Mouse (Mus musculus) neural tube, embryonic 11.5 days (tissue): ENCODE results near the gene Mtor. TPM values are rescaled to one million over a fixed set of nuclear protein-coding genes. Genes with fewer than 3 reads are reported as not detected.

Experiments
- ATAC-seq: fragments of 200-750 bp; cut with Nextera tagmentation; 2 replicates; pipeline ENCODE4 v1.8.0; 2017; ENCODE audit warnings: moderate number of reproducible peaks, mild to moderate bottlenecking, moderate TSS enrichment, moderate library complexity; ENCODE audit not compliant: insufficient read depth, low FRiP score, low TSS enrichment
- DNase-seq: peaks from one replicate; pipeline ENCODE4 v3.0.0-alpha.2; 2015; ENCODE audit warnings: low spot score
- H3K27ac ChIP-seq: fragments of 300-500 bp; sonication (generic); 2 replicates; pipeline ENCODE4 v1.5.1; 2014; ENCODE audit warnings: low read depth, mild to moderate bottlenecking, low read length
- H3K27me3 ChIP-seq: fragments of 300-500 bp; sonication (generic); 2 replicates; pipeline ENCODE4 v1.6.1; 2014; ENCODE audit warnings: mild to moderate bottlenecking, low read length, mixed read lengths; ENCODE audit not compliant: control insufficient read depth, insufficient read depth
- H3K36me3 ChIP-seq: fragments of 300-500 bp; sonication (generic); 2 replicates; pipeline ENCODE4 v1.6.1; 2014; ENCODE audit warnings: mild to moderate bottlenecking, low read length, moderate library complexity, mixed read lengths; ENCODE audit not compliant: control insufficient read depth, insufficient read depth
- H3K4me1 ChIP-seq: fragments of 300-500 bp; sonication (generic); 2 replicates; pipeline ENCODE4 v1.6.1; 2014; ENCODE audit warnings: low read length, mixed read lengths; ENCODE audit not compliant: control insufficient read depth, insufficient read depth
- H3K4me2 ChIP-seq: fragments of 300-500 bp; sonication (generic); 2 replicates; pipeline ENCODE4 v1.6.1; 2014; ENCODE audit warnings: low read depth, mild to moderate bottlenecking, moderate library complexity
- H3K4me3 ChIP-seq: fragments of 300-500 bp; sonication (generic); 2 replicates; pipeline ENCODE4 v1.5.1; 2014; ENCODE audit warnings: low read depth, low read length
- H3K9ac ChIP-seq: fragments of 300-500 bp; sonication (generic); 2 replicates; pipeline ENCODE4 v1.6.1; 2014; ENCODE audit warnings: mild to moderate bottlenecking, low read length
- H3K9me3 ChIP-seq: fragments of 300-500 bp; sonication (generic); 2 replicates; pipeline ENCODE4 v1.6.1; 2016; ENCODE audit warnings: low read length; ENCODE audit not compliant: control insufficient read depth
- WGBS: fragments of 180-500 bp; shearing (Covaris S2); extraction: QIAGEN DNeasy Blood & Tissue Kit; methylation state at CpG from one replicate; pipeline ENCODE4 v1.1.7; 2014; 5-methylcytosine and 5-hydroxymethylcytosine counted together
- polyA plus RNA-seq: library from polyadenylated mRNA; unstranded; fragments of >200 nt; fragmentation: Nextera tagmentation; extraction: Ambion mirVana; gene quantifications from 2 replicates; pipeline ENCODE4 v1.2.1, GENCODE M21; 2014

Gene Mtor
- polyA plus RNA-seq, 1 experiment from 2014 or later: 34.1 TPM

- H3K27ac ChIP-seq: no peak overlapping the region
- no peaks in the 10 kb centered on the region for H3K9me3 ChIP-seq
- DNase-seq: no peak
- H3K4me3 ChIP-seq: no peak overlapping the region
- no peaks in the 10 kb centered on the region for H3K4me1 ChIP-seq
- no peak for ATAC-seq
- H3K36me3 ChIP-seq: peaks cover 20% of the 10 kb centered on the region
- WGBS: 64% methylated on average over 7 of the region's 7 CpGs
- H3K27me3 ChIP-seq: no peaks in the 10 kb centered on the region
- H3K9ac ChIP-seq: no peak overlapping the region
- no peak overlapping the region for H3K4me2 ChIP-seq
Measured at GRCm38 (mm10) chr4:148523538-148523937, 75.1 kb downstream of the Mtor start.

DNA sequence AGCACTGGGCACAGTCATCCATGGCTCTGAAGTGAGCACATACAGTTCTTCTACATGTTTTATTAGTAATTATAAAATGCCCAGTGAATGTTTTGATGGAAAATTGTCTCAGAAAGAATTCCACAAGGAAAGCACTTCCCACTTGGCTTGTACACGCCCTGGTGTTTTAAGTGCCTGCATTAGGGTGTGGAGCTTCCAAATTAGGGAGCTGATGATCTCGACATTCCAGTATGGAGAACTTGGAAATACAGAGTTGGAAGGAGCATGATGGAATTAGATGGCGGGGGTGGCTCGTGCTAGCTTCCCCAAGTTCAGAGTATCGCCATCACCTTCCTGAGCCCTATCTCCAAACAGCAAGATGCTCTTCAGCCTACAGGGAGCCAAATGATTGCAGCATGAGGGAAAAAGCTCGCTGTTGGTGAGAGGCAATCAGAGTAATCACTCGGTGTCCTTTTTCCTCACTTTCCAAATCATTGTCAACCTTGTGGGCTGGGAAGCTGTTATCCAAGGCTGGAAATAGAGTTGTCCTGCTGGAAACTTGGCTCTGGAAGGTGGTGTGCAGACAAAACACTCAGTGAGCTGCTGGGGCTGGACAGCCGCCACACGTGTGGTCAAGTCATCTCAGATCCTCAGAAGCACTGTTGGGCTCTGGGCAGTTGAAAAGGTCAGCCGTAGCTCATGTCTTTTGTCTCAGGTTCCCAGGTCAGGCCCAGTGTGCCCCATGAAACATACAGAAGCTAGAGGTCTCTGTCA lies 78.9 kb downstream of the Mtor start:
- ATAC-seq (no peak), DNase-seq (no peak)
- 83% methylated on average over 10 of the region's 10 CpGs for WGBS
- no peaks in the 10 kb centered on the region for H3K27me3 ChIP-seq
- no peaks in the 10 kb centered on the region for H3K4me1 ChIP-seq
- no peaks in the 10 kb centered on the region for H3K9me3 ChIP-seq
- H3K9ac ChIP-seq: no peak overlapping the region
- H3K4me2 ChIP-seq: no peak overlapping the region
- H3K4me3 ChIP-seq: no peak overlapping the region
- H3K36me3 ChIP-seq: peaks cover 34% of the 10 kb centered on the region
- H3K27ac ChIP-seq: no peak overlapping the region

DNA sequence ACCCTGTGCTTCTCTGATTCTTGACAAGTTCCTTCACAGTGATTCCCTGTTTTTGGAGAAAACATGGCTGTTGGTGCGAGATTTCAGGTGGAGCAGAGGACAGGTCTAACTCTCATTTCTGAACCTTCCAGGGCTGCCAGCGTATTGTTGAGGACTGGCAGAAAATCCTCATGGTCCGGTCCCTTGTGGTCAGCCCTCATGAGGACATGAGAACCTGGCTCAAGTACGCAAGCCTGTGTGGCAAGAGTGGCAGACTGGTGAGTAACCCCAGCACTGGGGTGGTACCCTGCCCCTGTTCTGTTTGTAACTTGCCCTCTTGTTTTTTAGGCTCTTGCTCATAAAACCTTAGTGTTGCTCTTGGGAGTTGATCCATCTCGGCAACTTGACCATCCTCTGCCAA lies 81.9 kb downstream of the Mtor start:
- Histone ChIP-seq H3K9ac (no peak overlapping the region), H3K27ac (no peak overlapping the region), H3K9me3 (no peaks in the 10 kb centered on the region), H3K4me3 (no peak overlapping the region), H3K36me3 (peaks cover 31% of the 10 kb centered on the region), H3K27me3 (no peaks in the 10 kb centered on the region), H3K4me1 (no peaks in the 10 kb centered on the region), H3K4me2 (no peak overlapping the region)
- no peak for DNase-seq
- 90% methylated on average over 5 of the region's 5 CpGs for WGBS
- no peak for ATAC-seq

- 85% methylated on average over 6 of the region's 6 CpGs for WGBS
- no peak for DNase-seq
- Histone ChIP-seq H3K27me3 (no peaks in the 10 kb centered on the region), H3K9me3 (no peaks in the 10 kb centered on the region), H3K4me3 (no peak overlapping the region), H3K4me2 (no peak overlapping the region), H3K9ac (no peak overlapping the region), H3K27ac (no peak overlapping the region), H3K36me3 (peaks cover 31% of the 10 kb centered on the region), H3K4me1 (no peaks in the 10 kb centered on the region)
- ATAC-seq: no peak
Measured at GRCm38 (mm10) chr4:148530778-148531177, 82.4 kb downstream of the Mtor start.

DNA sequence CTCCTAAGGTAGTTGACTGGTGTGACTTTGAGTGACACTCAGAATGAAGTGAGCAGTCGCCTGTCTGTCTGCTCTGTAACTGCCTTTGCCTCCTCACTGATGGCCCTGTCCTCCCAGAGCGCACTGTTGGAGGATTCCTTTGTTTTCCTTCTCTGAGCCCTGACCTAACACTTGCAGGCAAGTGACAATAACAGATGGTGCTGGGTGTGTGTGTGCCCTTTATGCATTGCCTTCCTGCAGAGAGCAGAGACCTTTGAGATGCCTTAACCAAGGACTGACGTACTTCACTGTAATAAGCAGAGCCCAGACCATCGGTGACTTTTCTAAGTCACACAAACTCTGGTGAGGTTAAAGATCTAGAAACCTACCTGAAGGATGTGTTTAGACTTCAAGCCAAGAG lies 82.9 kb downstream of the Mtor start:
- WGBS: 55% methylated on average over 4 of the region's 4 CpGs

DNA sequence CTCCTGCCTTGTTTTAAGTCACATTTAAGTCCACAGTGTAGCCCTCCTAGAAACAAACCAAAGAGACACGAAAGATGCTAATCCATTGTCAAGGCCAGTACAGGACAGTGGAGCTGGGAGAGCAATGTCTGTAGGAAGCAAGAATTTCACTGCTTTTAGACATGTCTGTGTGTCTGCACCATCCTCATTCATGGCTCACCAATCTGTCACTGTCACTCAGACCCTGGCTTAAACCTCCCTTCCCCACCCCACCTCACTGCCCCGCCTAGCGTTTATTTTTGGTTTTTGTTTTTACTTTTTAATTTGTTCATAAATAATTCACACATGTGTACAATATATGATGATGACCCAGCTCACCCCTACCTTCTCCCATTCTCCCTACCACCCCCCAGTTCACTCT lies 84.1 kb downstream of the Mtor start:
- Histone ChIP-seq H3K27me3 (no peaks in the 10 kb centered on the region), H3K9me3 (no peaks in the 10 kb centered on the region), H3K36me3 (peaks cover 27% of the 10 kb centered on the region), H3K4me2 (no peak overlapping the region), H3K27ac (no peak overlapping the region), H3K4me3 (no peak overlapping the region), H3K9ac (no peak overlapping the region), H3K4me1 (no peaks in the 10 kb centered on the region)
- no peak for DNase-seq
- 92% methylated on average over 3 of the region's 3 CpGs for WGBS
- ATAC-seq: no peak

More for the DNA sequence above, 82.9 kb downstream of the Mtor start:
- no peaks in the 10 kb centered on the region for H3K4me1 ChIP-seq
- ATAC-seq (no peak), DNase-seq (no peak)
- H3K9ac ChIP-seq: no peak overlapping the region
- no peak overlapping the region for H3K4me3 ChIP-seq
- H3K4me2 ChIP-seq: no peak overlapping the region
- no peak overlapping the region for H3K27ac ChIP-seq
- H3K9me3 ChIP-seq: no peaks in the 10 kb centered on the region
- H3K27me3 ChIP-seq: no peaks in the 10 kb centered on the region
- peaks cover 29% of the 10 kb centered on the region for H3K36me3 ChIP-seq

DNA sequence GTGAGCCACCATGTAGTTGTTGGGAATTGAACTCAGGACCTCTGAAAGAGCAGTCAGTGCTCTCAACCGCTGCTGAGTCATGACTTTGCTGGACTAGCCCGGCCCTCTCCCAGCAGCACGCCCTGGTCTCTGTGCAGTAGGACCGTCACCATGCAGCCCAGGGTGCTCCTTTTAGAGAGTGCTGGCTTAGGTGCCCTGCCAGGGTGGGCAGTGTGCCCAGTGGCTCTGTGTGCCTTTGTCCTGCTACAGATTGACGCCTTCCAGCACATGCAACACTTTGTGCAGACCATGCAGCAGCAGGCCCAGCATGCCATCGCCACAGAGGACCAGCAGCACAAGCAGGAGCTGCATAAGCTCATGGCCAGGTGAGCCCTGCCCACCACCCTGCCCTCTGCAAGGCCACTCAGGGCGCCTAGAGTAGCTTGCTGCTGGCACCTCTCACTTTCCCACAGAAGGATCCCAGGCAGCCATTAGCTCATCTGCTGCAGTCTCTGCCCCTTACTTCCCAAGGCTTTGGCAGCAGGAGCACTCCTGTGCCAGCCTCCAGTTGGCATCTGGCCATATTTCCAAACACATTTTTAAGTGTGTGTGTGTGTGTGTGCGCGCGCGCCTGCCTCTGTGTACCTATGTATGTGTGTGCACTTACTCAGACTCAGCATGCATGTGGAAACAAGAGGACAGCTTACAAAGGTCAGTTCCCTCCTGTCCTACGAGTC lies 85.4 kb downstream of the Mtor start:
- peaks cover 31% of the 10 kb centered on the region for H3K36me3 ChIP-seq
- H3K4me1 ChIP-seq: no peaks in the 10 kb centered on the region
- no peak for ATAC-seq
- H3K27me3 ChIP-seq: no peaks in the 10 kb centered on the region
- H3K27ac ChIP-seq: no peak overlapping the region
- H3K4me2 ChIP-seq: no peak overlapping the region
- H3K9ac ChIP-seq: no peak overlapping the region
- H3K4me3 ChIP-seq: no peak overlapping the region
- WGBS: 93% methylated on average over 12 of the region's 12 CpGs
- no peaks in the 10 kb centered on the region for H3K9me3 ChIP-seq
- DNase-seq: no peak

- no peak overlapping the region for H3K27ac ChIP-seq
- H3K4me2 ChIP-seq: no peak overlapping the region
- no peak overlapping the region for H3K9ac ChIP-seq
- H3K27me3 ChIP-seq: no peaks in the 10 kb centered on the region
- H3K9me3 ChIP-seq: no peaks in the 10 kb centered on the region
- ATAC-seq: no peak
- no peak overlapping the region for H3K4me3 ChIP-seq
- 96% methylated on average over 3 of the region's 3 CpGs for WGBS
- no peaks in the 10 kb centered on the region for H3K4me1 ChIP-seq
- peaks cover 34% of the 10 kb centered on the region for H3K36me3 ChIP-seq
- no peak for DNase-seq
Measured at GRCm38 (mm10) chr4:148535876-148536275, 87.5 kb downstream of the Mtor start.

DNA sequence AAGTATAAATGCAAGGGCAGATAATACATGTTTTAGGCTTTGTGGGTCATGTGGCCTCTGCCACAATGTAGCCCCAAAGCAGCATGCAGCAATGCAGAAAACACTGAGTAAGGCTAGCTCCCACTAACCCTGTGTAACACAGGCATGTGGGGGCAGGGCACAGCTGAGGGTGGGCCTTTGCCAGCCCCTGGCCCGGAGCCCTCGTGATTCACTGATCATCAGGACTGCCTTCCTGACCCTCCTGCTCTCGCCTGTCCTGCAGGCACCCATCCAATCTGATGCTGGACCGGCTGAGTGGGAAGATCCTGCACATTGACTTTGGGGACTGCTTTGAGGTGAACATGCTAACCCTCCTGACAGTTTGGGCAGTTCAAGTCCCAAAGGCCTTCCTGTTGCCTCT lies 100.7 kb downstream of the Mtor start:
- H3K9me3 ChIP-seq: no peaks in the 10 kb centered on the region
- ATAC-seq (no peak), DNase-seq (no peak)
- 89% methylated on average over 4 of the region's 4 CpGs for WGBS
- H3K4me1 ChIP-seq: no peaks in the 10 kb centered on the region
- no peaks in the 10 kb centered on the region for H3K27me3 ChIP-seq
- H3K36me3 ChIP-seq: peaks cover 42% of the 10 kb centered on the region
- H3K4me3 ChIP-seq: no peak overlapping the region
- H3K9ac ChIP-seq: no peak overlapping the region
- no peak overlapping the region for H3K27ac ChIP-seq
- H3K4me2 ChIP-seq: no peak overlapping the region
